Mouse (Mus musculus) embryo, embryonic 11 days (tissue): ENCODE data around the gene Dnmt3a.

ENCODE experiments used
- DNase-seq: peaks from one replicate; pipeline ENCODE4 v3.0.0-alpha.2; 2015

Dnmt3a gene

GRCm38 (mm10) chr12:3787541-3787940 is 18.3 kb upstream of the Dnmt3a start:
- no peak for DNase-seq

DNA sequence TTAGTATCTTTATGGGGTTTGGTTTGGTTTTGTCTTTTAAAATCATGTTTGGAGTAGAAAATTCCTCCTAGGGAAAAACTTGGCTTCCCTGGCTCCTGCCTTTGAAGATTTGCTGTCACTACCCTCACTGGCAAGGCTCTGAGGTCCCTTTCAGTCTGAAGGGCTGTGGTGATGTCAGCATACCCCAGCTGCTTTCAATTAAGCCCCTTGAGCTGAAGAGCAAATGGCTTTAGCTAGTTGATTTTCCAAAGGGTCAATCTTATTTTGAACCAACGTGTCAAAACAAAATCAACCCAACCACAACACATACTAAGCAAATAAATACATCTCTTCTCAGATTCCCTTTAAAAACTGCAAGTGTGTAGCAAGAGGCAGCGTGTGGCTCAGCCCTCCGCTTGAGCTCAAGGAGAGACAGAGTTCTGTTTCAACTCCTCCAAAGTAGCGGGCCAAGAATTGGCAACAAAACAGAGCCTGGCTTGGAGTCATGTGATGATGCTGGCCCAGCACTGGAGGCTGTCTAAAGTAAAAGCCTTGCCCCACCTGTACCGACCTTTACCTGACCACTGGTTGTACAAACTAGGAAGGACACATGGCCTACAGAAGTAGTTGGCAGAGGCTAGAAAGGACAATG is 17.3 kb upstream of the Dnmt3a start:
- peak; percentile 74 for DNase-seq

DNA sequence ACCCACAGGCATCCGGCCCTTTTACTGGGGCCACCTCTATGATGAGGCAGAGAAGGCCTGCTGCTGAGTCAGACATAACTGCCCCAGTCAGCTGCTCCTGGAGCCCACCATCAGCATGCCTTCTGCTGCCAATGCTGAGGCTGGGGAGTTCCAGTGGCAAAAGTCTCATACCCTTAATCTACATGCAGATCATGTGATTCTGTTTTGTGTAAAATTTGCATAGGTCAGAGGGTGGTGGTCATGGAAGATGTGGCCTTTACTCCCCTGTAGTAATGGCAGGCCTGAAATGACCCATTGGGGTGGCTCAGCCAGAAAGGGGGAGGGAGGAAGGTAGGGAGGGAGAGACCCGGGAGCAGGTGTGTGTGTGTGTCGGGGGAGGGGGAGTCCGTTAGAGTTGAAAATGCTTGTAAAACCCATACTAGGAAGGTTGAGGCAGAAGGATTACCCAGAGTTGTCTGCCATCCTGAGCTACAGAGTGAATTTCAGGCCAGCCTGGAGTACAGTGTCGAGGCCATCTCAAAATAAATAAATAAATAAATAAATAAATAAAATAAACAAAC is 16.1 kb upstream of the Dnmt3a start:
- no peak for DNase-seq

DNA sequence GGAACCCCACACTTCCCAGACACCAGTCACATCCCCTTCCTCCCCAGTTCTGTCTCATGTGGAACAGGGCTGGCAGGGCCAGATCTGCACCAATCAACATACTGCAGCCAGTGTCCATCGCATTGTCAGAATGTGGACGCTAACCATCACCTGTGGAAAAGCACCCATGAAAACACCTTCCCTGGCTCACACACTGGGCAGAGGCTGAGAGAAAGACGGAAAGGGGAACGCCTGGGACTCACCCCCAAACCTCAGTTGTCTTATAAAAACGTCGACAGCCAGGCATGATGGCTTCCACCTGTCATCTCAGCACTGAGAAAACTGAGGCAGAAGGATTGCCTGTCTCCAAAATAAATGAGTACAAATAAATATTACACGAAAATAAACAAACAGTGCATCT is 14.6 kb upstream of the Dnmt3a start:
- DNase-seq, result no peak

DNA sequence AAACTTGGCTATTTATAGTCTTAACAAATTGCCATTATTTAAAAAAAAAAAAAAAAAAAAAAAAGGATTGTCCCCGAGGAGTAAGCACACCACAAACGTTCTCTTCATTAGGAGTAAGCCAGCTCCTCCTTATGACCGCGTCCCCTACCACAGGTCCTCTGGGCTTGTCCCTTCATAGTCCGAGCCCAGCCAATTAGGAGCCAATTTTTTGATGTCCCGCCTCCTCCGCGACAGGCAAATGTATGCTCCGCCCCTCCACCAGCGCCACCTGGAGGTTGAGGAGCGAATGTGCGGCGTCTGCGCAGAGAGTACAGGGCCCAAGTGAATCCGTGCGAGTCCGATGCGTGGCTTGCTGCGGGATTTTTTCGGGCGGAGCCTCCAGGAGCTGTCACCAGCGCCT is 14.1 kb upstream of the Dnmt3a start:
- peak; percentile 94 for DNase-seq

DNA sequence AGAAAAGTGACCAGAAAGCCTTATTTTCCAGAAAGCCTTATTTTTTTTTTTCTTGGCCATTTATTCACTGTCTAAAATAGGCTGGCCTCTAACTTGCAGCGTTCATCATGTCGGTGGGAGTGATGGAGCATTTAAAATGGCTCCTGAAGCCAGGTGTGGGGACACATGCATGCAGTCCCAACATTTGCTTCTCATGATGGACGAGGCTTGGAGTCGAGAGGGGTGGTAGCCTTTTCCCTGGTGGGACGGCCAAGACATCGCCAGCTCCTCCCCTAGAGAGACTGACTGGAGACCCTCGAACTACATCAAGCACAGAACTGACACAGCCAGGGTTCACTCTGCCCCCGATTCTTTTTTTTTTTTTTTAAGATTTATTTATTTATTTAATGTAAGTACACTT is 13.6 kb upstream of the Dnmt3a start:
- peak; percentile 33 for DNase-seq

DNA sequence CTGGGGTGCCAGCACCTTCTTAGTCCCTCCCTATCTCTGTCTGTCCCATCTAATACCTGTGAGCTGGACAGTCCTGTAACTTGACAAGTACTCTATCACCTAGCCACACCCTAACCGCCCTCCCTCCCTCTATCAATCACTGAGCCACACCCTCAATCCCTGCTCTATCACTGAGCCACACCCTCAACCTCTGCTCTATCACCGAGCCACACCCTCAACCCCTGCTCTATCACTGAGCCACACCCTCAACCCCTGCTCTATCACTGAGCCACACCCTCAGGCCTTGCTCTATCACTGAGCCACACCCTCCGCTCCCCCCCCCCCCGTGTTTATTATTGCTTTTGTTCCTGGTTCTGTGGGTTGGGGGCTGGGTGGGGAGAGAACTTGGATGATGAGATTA is 10.2 kb upstream of the Dnmt3a start:
- DNase-seq, result no peak

GRCm38 (mm10) chr12:3799551-3799950 is 6.3 kb upstream of the Dnmt3a start:
- no peak for DNase-seq

DNA sequence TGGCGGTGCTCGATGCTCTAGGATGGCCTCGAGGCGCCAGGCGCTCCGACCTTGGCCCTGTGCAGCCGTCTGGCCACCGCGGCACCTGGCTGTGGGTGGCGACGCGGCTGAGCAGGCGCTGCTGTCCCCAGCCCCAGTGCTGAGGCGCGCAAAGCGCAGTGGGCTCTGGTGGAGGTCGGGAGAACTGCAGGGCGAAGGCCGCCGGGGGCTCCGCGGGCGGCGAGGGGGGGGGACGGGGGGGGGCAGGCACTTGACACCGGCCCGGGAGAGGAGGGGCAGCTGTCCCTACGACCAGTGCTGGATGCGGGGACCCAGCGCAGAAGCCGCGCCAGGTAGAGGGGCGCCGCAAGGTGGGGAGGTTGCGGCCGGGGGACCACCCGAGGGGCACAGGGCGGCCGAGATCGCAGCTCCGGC is 471 bp downstream of the Dnmt3a start:
- peak; percentile 89 for DNase-seq

- DNase-seq, result peak; percentile 71
These were observed 1.1 kb downstream of the Dnmt3a start for GRCm38 (mm10) chr12:3806703-3807547.

DNA sequence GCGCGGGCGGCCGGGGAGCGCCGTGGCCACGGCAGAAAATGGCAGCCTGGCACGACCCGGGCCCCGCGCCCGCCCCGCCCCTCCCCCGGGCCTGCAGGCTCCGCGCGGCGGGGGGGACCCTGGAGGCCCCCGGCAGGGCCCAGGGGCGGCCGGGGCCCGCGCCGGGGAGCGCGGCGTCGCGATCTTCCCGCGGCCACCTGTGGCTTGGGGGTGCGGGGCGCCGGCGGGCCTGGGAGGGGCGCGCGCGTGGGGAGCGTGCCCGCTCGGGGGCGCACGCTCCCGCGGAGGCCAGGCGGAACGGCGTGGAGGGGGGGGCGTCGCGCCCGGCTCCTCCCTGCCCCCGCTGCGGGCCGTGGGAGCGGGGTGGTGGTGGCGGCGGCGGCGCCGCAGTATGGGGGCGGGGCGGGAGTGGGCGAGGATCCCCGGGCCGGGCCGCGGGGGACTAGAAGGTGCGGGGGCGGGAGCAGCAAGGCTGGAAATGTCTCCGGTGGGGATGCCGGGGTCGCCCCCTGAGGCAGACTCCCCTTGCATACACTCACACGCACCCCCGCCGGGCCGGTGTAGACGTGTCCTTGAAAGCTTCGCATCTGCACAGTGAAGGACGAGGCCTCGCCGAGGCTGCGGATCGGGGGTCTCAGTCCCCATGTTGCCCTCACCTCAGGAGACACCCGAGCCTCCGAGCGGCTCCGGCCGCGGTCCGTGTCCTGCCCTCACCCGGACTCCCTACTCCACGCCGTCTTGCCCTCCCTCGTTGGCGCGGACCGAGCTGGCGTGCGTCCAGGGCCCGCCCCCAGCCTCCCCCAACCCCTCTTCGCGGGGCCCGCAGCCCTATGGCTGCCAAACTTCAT is 2.0 kb downstream of the Dnmt3a start:
- peak; percentile 63 for DNase-seq

- peak; percentile 41 for DNase-seq
These were observed 2.7 kb downstream of the Dnmt3a start for GRCm38 (mm10) chr12:3808396-3808981.

DNA sequence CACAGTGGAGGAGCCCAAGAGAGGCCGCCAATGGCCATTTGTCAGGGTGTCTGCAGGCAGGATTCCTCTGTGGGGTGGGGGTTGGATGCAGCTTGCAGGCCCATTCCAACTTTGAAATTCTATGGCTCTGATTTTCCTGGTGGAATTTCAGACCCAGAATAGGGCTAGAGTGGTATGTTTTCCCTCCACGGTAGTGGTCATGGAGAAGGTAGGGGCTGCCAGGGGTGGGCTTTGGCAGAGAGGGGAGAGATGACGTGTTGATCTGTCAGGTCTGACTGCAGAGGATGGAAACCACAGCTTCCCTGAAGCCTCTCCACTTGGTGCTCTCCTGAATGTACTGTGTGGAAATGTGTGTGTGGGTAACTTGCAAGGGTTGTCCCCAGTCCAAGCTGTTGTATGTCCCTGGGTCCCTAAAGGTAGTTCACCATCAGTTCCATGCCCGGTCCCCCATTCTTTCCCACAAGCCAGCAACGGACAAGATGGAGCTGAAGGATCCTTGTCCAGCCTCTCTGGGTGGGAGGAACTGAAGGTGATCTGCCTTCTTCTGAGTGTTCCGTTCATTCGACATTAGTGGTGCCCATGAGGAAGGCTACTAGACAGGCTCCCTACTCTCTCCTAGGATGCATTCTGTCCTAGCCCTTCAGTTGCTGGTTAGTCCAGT is 3.8 kb downstream of the Dnmt3a start:
- DNase-seq, result no peak

DNA sequence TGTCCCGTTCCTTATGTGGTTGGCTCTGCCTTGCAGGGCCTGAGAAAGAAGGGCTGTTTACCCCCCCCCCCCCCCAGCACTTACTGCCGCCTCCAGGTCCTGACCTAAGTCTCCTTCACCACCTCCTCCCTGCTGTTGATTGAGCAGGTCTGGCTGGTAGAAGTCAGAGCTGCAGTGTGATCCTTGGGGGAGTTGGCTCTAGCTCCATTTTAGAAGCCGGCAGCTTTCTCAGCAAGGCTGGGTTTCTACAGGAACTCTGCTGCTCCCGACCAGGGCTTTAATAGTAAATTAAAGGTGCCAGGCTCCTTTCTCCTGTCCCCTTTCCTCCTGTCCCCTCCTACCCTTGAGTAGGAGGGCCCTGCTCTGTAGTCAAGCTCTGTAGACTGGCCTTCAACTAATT is 4.6 kb downstream of the Dnmt3a start:
- DNase-seq, result no peak

DNA sequence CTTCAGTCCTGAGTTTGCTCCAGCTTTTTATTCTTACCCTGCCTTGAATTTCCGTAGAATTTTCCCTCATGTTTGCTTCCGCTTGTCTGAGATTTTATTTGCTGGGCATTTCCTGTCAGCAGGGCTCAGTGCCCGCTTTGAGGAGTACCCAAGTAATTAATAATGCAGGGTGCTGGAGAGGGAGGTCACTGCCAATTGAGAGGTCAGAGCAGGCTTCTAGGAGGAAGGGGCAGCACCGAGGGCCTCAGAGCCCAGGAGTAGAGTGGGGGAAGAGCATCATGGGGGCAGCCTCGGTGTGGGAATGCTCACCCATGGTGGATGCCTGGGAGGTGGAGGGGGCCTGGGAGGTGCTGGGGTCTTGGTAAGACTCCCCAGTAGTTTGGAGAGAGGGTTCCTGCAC is 5.8 kb downstream of the Dnmt3a start:
- no peak for DNase-seq

GRCm38 (mm10) chr12:3812251-3812650 is 6.4 kb downstream of the Dnmt3a start:
- no peak for DNase-seq

- DNase-seq, result no peak
These were observed 7.3 kb downstream of the Dnmt3a start for GRCm38 (mm10) chr12:3813138-3813537.

GRCm38 (mm10) chr12:3815386-3815785 is 9.6 kb downstream of the Dnmt3a start:
- DNase-seq, result no peak

GRCm38 (mm10) chr12:3817033-3817432 is 11.2 kb downstream of the Dnmt3a start:
- DNase-seq, result no peak

- DNase-seq, result no peak
These were observed 11.8 kb downstream of the Dnmt3a start for GRCm38 (mm10) chr12:3817566-3817965.

- DNase-seq, result no peak
These were observed 14.1 kb downstream of the Dnmt3a start for GRCm38 (mm10) chr12:3819899-3820298.

- no peak for DNase-seq
These were observed 17.6 kb downstream of the Dnmt3a start for GRCm38 (mm10) chr12:3823408-3823807.
